Mouse (Mus musculus) intestine, embryonic 14.5 days (tissue): ENCODE measurements at regions not wholly inside any gene's neighbourhood (a gene's known extent, or its start where the extent isn't known, plus 50 kb on each side); places are given as distances from the start of the nearest gene placed in this dataset.
A peak's percentile ranks its signal among the peaks of the same experiment; 100 is the strongest.

Experiments used
- ATAC-seq: fragments of 200-750 bp; cut with Nextera tagmentation; replicated peaks from 2 replicates; pipeline ENCODE4 v1.8.0; 2017; ENCODE audit warnings: low read depth, moderate number of reproducible peaks, moderate TSS enrichment, moderate library complexity; ENCODE audit not compliant: low FRiP score, low TSS enrichment
- DNase-seq: peaks from one replicate; pipeline ENCODE4 v3.0.0-alpha.2; 2018; ENCODE audit warnings: low spot score
- H3K27ac ChIP-seq: fragments of 300-500 bp; sonication (generic); 2 replicates; pipeline ENCODE4 v1.5.1; 2014; ENCODE audit warnings: low read depth, mild to moderate bottlenecking, control low read depth
- H3K27me3 ChIP-seq: fragments of 300-500 bp; sonication (generic); replicated peaks from 2 replicates; pipeline ENCODE4 v1.6.1; 2014; ENCODE audit warnings: low read length, control low read depth; ENCODE audit not compliant: control insufficient read depth, insufficient read depth
- H3K36me3 ChIP-seq: fragments of 300-500 bp; sonication (generic); 2 replicates; pipeline ENCODE4 v1.6.1; 2014; ENCODE audit warnings: low read length, control low read depth; ENCODE audit not compliant: control insufficient read depth, insufficient read depth
- H3K4me1 ChIP-seq: fragments of 300-500 bp; sonication (generic); replicated peaks from 2 replicates; pipeline ENCODE4 v1.6.1; 2014; ENCODE audit warnings: low read length, control low read depth, mixed read lengths; ENCODE audit not compliant: control insufficient read depth, insufficient read depth
- H3K4me2 ChIP-seq: fragments of 300-500 bp; sonication (generic); 2 replicates; pipeline ENCODE4 v1.6.1; 2014; ENCODE audit warnings: low read length
- H3K4me3 ChIP-seq: fragments of 300-500 bp; sonication (generic); 2 replicates; pipeline ENCODE4 v1.5.1; 2014; ENCODE audit warnings: low read depth, low read length, control low read depth, mixed read lengths
- H3K9ac ChIP-seq: fragments of 300-500 bp; sonication (generic); 2 replicates; pipeline ENCODE4 v1.6.1; 2014; ENCODE audit warnings: mild to moderate bottlenecking, low read length
- H3K9me3 ChIP-seq: fragments of 300-500 bp; sonication (generic); 2 replicates; pipeline ENCODE4 v1.6.1; 2016; ENCODE audit warnings: low read length, control low read depth; ENCODE audit not compliant: control insufficient read depth
- WGBS: fragments of 180-500 bp; shearing (Covaris S2); extraction: QIAGEN DNeasy Blood & Tissue Kit; methylation state at CpG from one replicate; pipeline ENCODE4 v1.1.7; 2014; 5-methylcytosine and 5-hydroxymethylcytosine counted together

GRCm38 (mm10) chr7:34587239-34587638, 69.3 kb downstream of the Kctd15 start:
- H3K9ac ChIP-seq = no peak overlapping the region
- H3K27me3 ChIP-seq = no peaks in the 10 kb centered on the region
- no peaks in the 10 kb centered on the region for H3K36me3 ChIP-seq
- DNase-seq (no peak), ATAC-seq (no peak)
- H3K4me1 ChIP-seq = no peaks in the 10 kb centered on the region
- no peak overlapping the region for H3K27ac ChIP-seq
- no peak overlapping the region for H3K4me2 ChIP-seq
- 0 out of 2 replicates have a peak, but pooled peaks cover 2% of the 10 kb centered on the region for H3K9me3 ChIP-seq
- no peak overlapping the region for H3K4me3 ChIP-seq
- WGBS = 93% methylated on average over 3 of the region's 3 CpGs

- ATAC-seq = no peak
- H3K9ac ChIP-seq = no peak overlapping the region
- H3K27ac ChIP-seq = no peak overlapping the region
- H3K4me1 ChIP-seq = no peaks in the 10 kb centered on the region
- 74% methylated on average over 4 of the region's 4 CpGs for WGBS
- no peaks in the 10 kb centered on the region for H3K27me3 ChIP-seq
- no peaks in the 10 kb centered on the region for H3K36me3 ChIP-seq
- no peak overlapping the region for H3K4me3 ChIP-seq
- no peak for DNase-seq
- no peak overlapping the region for H3K4me2 ChIP-seq
- H3K9me3 ChIP-seq = 0 out of 2 replicates have a peak, but pooled peaks cover 2% of the 10 kb centered on the region
Measured at GRCm38 (mm10) chr7:34585312-34585865, 71.1 kb downstream of the Kctd15 start.

GRCm38 (mm10) chr7:34584870-34585269, 71.7 kb downstream of the Kctd15 start:
- 90% methylated on average over 7 of the region's 7 CpGs for WGBS
- H3K27ac ChIP-seq = no peak overlapping the region
- ATAC-seq (no peak), DNase-seq (no peak)
- H3K9me3 ChIP-seq = 0 out of 2 replicates have a peak, but pooled peaks cover 2% of the 10 kb centered on the region
- no peak overlapping the region for H3K4me3 ChIP-seq
- H3K4me2 ChIP-seq = no peak overlapping the region
- H3K36me3 ChIP-seq = no peaks in the 10 kb centered on the region
- no peaks in the 10 kb centered on the region for H3K4me1 ChIP-seq
- no peak overlapping the region for H3K9ac ChIP-seq
- H3K27me3 ChIP-seq = no peaks in the 10 kb centered on the region

- ATAC-seq (no peak), DNase-seq (no peak)
- Histone ChIP-seq H3K9ac (no peak overlapping the region), H3K4me3 (no peak overlapping the region), H3K9me3 (peaks cover 5% of the 10 kb centered on the region), H3K36me3 (no peaks in the 10 kb centered on the region), H3K27me3 (no peaks in the 10 kb centered on the region), H3K4me1 (no peaks in the 10 kb centered on the region), H3K27ac (no peak overlapping the region), H3K4me2 (no peak overlapping the region)
- 90% methylated on average over 9 of the region's 9 CpGs for WGBS
Measured at GRCm38 (mm10) chr7:34580866-34581265, 75.7 kb downstream of the Kctd15 start.

GRCm38 (mm10) chr7:34571295-34571694, 85.2 kb downstream of the Kctd15 start:
- H3K4me3 ChIP-seq = no peak overlapping the region
- H3K4me2 ChIP-seq = peak overlapping the region; percentile 67
- peaks cover 18% of the 10 kb centered on the region for H3K4me1 ChIP-seq
- ATAC-seq (no peak; the same call in 1 of the 2 replicates), DNase-seq (peak; percentile 59)
- H3K27ac ChIP-seq = peak overlapping the region; percentile 38; the same call in 1 of the 2 replicates
- 30% methylated on average over 10 of the region's 10 CpGs for WGBS
- no peaks in the 10 kb centered on the region for H3K27me3 ChIP-seq
- H3K9ac ChIP-seq = no peak overlapping the region
- no peaks in the 10 kb centered on the region for H3K9me3 ChIP-seq
- no peaks in the 10 kb centered on the region for H3K36me3 ChIP-seq

GRCm38 (mm10) chr7:34570114-34571065, 86.1 kb downstream of the Kctd15 start:
- WGBS = 1% methylated on average over 43 of the region's 43 CpGs
- Histone ChIP-seq H3K36me3 (no peaks in the 10 kb centered on the region), H3K27ac (peak overlapping the region; percentile 38; the same call in 1 of the 2 replicates), H3K27me3 (no peaks in the 10 kb centered on the region), H3K9me3 (no peaks in the 10 kb centered on the region), H3K9ac (peak overlapping the region; percentile 17), H3K4me2 (peak overlapping the region; percentile 67), H3K4me3 (peak overlapping the region; percentile 26), H3K4me1 (peaks cover 18% of the 10 kb centered on the region)
- ATAC-seq = peak; percentile 87
- DNase-seq = peak; percentile 74

- no peaks in the 10 kb centered on the region for H3K9me3 ChIP-seq
- H3K9ac ChIP-seq = no peak overlapping the region; the same call in 1 of the 2 replicates
- H3K27me3 ChIP-seq = no peaks in the 10 kb centered on the region
- H3K36me3 ChIP-seq = no peaks in the 10 kb centered on the region
- peaks cover 18% of the 10 kb centered on the region for H3K4me1 ChIP-seq
- no peak overlapping the region for H3K27ac ChIP-seq
- ATAC-seq = no peak
- DNase-seq = peak; percentile 52
- WGBS = 20% methylated on average over 8 of the region's 8 CpGs
- peak overlapping the region; percentile 67 for H3K4me2 ChIP-seq
- peak overlapping the region; percentile 26; the same call in 1 of the 2 replicates for H3K4me3 ChIP-seq
Measured at GRCm38 (mm10) chr7:34569747-34570113, 86.8 kb downstream of the Kctd15 start.

- WGBS = 58% methylated on average over 5 of the region's 5 CpGs
- Histone ChIP-seq H3K9ac (no peak overlapping the region), H3K36me3 (no peaks in the 10 kb centered on the region), H3K27me3 (no peaks in the 10 kb centered on the region), H3K4me3 (no peak overlapping the region), H3K4me2 (no peak overlapping the region), H3K9me3 (no peaks in the 10 kb centered on the region), H3K4me1 (peaks cover 18% of the 10 kb centered on the region), H3K27ac (no peak overlapping the region)
- no peak for ATAC-seq
- no peak for DNase-seq
Measured at GRCm38 (mm10) chr7:34567575-34567974, 89.0 kb downstream of the Kctd15 start.
